Mouse (Mus musculus) hindbrain, embryonic 10.5 days (tissue): ENCODE results near the gene Cytl1. TPM values are rescaled to one million over a fixed set of nuclear protein-coding genes. Genes with fewer than 3 reads are reported as not detected.

ENCODE experiments used
- DNase-seq: peaks from one replicate; pipeline ENCODE4 v3.0.0-alpha.2; 2017; ENCODE audit warnings: low spot score
- H3K27ac ChIP-seq: fragments of 300-500 bp; sonication (generic); 2 replicates; pipeline ENCODE4 v1.5.1; 2016; ENCODE audit warnings: mild to moderate bottlenecking, moderate library complexity
- H3K27me3 ChIP-seq: fragments of 300-500 bp; sonication (generic); 2 replicates; pipeline ENCODE4 v1.6.1; 2016; ENCODE audit warnings: mild to moderate bottlenecking; ENCODE audit not compliant: poor library complexity, insufficient read depth, severe bottlenecking
- H3K36me3 ChIP-seq: fragments of 300-500 bp; sonication (generic); 2 replicates; pipeline ENCODE4 v1.6.1; 2016; ENCODE audit warnings: mild to moderate bottlenecking, moderate library complexity
- H3K4me1 ChIP-seq: fragments of 300-500 bp; sonication (generic); replicated peaks from 2 replicates; pipeline ENCODE4 v1.6.1; 2016; ENCODE audit warnings: mild to moderate bottlenecking
- H3K4me3 ChIP-seq: fragments of 300-500 bp; sonication (generic); 2 replicates; pipeline ENCODE4 v1.5.1; 2016; ENCODE audit warnings: mild to moderate bottlenecking, moderate library complexity
- H3K9me3 ChIP-seq: fragments of 300-500 bp; sonication (generic); 2 replicates; pipeline ENCODE4 v1.6.1; 2016; ENCODE audit warnings: mild to moderate bottlenecking, moderate library complexity
- WGBS: fragments of 180-500 bp; shearing (Covaris S2); methylation state at CpG from one replicate; pipeline ENCODE4 v1.1.7; 2016; 5-methylcytosine and 5-hydroxymethylcytosine counted together
- polyA plus RNA-seq: library from polyadenylated mRNA; unstranded; fragments of >200 nt; fragmentation: Nextera tagmentation; extraction: Ambion mirVana; gene quantifications from 2 replicates; pipeline ENCODE4 v1.2.1, GENCODE M21; 2016

The Cytl1 gene
- polyA plus RNA-seq, result 0.16 and 0.48 TPM in 2 replicates

DNA sequence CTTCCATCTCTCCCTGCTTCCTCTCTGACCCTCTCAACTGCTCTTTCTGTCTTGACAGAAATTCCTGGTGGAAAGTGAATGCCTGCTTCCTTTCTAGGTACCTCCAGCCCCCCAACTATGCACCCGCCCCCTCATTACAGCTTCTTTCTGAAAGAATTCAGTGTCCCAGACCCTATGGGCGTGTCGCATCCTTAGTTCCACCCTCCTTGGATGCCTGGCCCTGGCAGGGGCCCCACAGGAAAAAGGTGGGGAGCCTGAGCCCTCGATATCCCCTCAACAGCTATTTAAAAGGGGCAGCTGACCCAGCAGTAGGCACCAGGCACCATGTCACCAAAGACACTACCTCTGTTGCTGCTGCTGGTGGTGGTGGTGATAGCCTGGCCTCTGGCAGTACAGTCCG, at the start of gene Cytl1:
Gene Cytl1, plus strand, starts transcription at position 296 of the 400 bp plus-strand sequence.
- no peak for DNase-seq
- no peaks in the 10 kb centered on the region for H3K27me3 ChIP-seq
- no peak within 1 kb of the TSS for H3K4me3 ChIP-seq
- peaks cover 5% of the 10 kb centered on the region; the same call in 1 of the 2 replicates for H3K4me1 ChIP-seq
- 0 out of 2 replicates have a peak, but pooled peaks cover 8% of the 10 kb centered on the region for H3K9me3 ChIP-seq
- WGBS, result 45% methylated on average over 5 of the region's 5 CpGs
- H3K27ac ChIP-seq, result 0 out of 2 replicates have a peak within 1 kb of the TSS, but pooled peaks have one; percentile 9
- H3K36me3 ChIP-seq, result no peaks in the 10 kb centered on the region

DNA sequence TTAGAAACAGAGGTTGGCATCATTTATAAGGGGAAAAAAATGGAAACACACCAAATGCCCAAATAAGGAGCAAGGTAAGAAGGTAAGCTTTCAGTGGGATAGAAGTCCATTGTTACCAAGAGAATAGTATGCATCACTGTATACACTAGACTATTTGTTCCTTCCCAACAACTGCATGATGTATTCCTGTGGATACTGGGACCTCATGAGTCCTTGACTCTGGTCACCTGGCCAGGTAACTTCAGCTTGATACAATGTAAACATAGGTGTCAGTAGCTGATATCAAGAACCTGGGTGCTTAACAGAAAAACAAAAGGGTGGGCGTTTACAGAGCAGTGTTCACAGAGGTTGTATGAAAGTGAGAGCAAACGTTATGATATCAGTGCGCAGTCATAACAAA, 42.6 kb upstream of the Cytl1 start:
- no peak for DNase-seq
- Histone ChIP-seq H3K9me3 (no peaks in the 10 kb centered on the region), H3K4me3 (no peak overlapping the region), H3K27me3 (no peaks in the 10 kb centered on the region), H3K36me3 (no peaks in the 10 kb centered on the region), H3K4me1 (peaks cover 21% of the 10 kb centered on the region), H3K27ac (no peak overlapping the region)
- 83% methylated on average over 3 of the region's 3 CpGs for WGBS

- Histone ChIP-seq H3K27ac (peak overlapping the region; percentile 35; the same call in 1 of the 2 replicates), H3K4me3 (no peak overlapping the region), H3K9me3 (no peaks in the 10 kb centered on the region), H3K4me1 (peaks cover 21% of the 10 kb centered on the region), H3K27me3 (no peaks in the 10 kb centered on the region), H3K36me3 (no peaks in the 10 kb centered on the region)
- WGBS, result 27% methylated on average over 4 of the region's 4 CpGs
- peak; percentile 24 for DNase-seq
These were observed 39.5 kb upstream of the Cytl1 start for GRCm38 (mm10) chr5:37695773-37696172.

DNA sequence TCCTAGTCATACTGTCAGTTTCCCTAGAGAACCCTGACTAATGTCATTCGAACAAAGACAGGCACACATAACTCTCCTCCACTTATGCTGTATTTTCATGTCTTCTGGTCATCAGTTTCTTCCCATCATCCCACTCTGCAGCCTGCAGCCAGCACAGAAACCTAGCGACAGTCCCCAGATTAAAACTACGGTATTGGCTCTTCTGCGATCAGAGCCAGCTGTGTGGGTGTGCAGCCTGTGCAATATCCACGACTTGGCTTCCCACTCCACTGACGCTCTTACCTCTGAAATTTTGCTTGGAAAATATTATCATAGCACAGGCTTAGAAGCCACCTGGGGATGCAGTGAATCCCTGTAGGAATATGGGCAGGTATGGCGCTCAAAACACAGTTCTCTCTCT, 38.0 kb upstream of the Cytl1 start:
- Histone ChIP-seq H3K27me3 (no peaks in the 10 kb centered on the region), H3K4me3 (no peak overlapping the region), H3K4me1 (peaks cover 21% of the 10 kb centered on the region), H3K27ac (no peak overlapping the region), H3K9me3 (no peaks in the 10 kb centered on the region), H3K36me3 (no peaks in the 10 kb centered on the region)
- 94% methylated on average over 7 of the region's 7 CpGs for WGBS
- no peak for DNase-seq

DNA sequence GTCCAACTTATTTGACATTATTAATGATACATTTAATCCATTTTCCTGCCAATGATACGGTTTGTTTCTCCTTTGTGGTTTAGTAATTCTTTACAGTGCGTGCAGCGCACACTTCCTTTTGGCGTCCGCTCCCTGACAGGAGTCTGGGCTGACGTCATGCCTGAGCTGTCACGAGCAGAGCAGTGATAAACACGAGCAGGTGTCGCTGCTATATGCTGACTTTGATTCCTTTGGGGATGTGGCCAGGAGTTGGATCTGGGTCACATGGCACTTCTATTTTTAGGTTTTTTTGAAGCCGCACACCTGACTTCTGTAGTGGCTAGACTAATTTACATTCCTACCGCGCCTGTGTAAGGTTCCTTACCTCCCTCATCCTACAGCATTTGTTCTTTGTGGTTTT, 35.6 kb upstream of the Cytl1 start:
- 88% methylated on average over 12 of the region's 12 CpGs for WGBS
- H3K27ac ChIP-seq, result no peak overlapping the region
- H3K4me1 ChIP-seq, result peaks cover 16% of the 10 kb centered on the region
- DNase-seq, result no peak
- H3K27me3 ChIP-seq, result no peaks in the 10 kb centered on the region
- no peaks in the 10 kb centered on the region for H3K9me3 ChIP-seq
- no peak overlapping the region for H3K4me3 ChIP-seq
- H3K36me3 ChIP-seq, result no peaks in the 10 kb centered on the region

GRCm38 (mm10) chr5:37704962-37705361, 30.4 kb upstream of the Cytl1 start:
- no peak for DNase-seq
- Histone ChIP-seq H3K36me3 (no peaks in the 10 kb centered on the region), H3K27ac (no peak overlapping the region), H3K4me1 (no peaks in the 10 kb centered on the region), H3K4me3 (no peak overlapping the region), H3K27me3 (no peaks in the 10 kb centered on the region), H3K9me3 (peaks cover 6% of the 10 kb centered on the region; the same call in 1 of the 2 replicates)
- WGBS, result 82% methylated on average over 2 of the region's 2 CpGs

DNA sequence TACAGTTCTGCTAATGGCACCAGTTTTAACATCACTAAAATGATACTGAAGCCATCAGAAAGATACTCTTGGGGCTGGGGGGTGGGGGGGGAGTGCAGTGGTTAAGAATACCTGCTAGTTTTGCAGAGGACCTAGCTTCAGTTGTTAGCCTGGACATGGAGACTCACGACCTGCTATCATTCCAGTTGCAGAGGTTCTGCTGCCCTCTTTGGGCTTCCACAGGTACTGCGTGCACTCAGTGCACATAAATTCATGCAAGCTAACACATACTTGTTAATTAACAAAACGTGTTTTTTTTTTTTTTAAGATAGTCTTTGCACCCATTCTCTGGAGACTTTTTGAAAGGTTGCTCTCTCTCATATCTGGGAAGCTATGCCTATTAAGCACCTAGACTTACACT, 27.2 kb upstream of the Cytl1 start:
- 59% methylated on average over 3 of the region's 3 CpGs for whole genome bisulfite sequencing
- Histone ChIP-seq H3K27me3 (no peaks in the 10 kb centered on the region), H3K9me3 (peaks cover 6% of the 10 kb centered on the region; the same call in 1 of the 2 replicates)

GRCm38 (mm10) chr5:37709257-37709904, 25.9 kb upstream of the Cytl1 start:
- H3K9me3 ChIP-seq, result peaks cover 6% of the 10 kb centered on the region; the same call in 1 of the 2 replicates
- WGBS, result 92% methylated on average over 5 of the region's 5 CpGs
- H3K27me3 ChIP-seq, result no peaks in the 10 kb centered on the region
- H3K4me1 ChIP-seq, result peaks cover 4% of the 10 kb centered on the region; the same call in 1 of the 2 replicates
- no peak overlapping the region for H3K4me3 ChIP-seq
- no peak overlapping the region for H3K27ac ChIP-seq
- DNase-seq, result no peak
- no peaks in the 10 kb centered on the region for H3K36me3 ChIP-seq

More for the DNA sequence above, 27.2 kb upstream of the Cytl1 start:
- H3K36me3 ChIP-seq, result no peaks in the 10 kb centered on the region
- peak; percentile 14 for DNase-seq
- no peaks in the 10 kb centered on the region for H3K4me1 ChIP-seq
- H3K27ac ChIP-seq, result no peak overlapping the region
- no peak overlapping the region for H3K4me3 ChIP-seq

DNA sequence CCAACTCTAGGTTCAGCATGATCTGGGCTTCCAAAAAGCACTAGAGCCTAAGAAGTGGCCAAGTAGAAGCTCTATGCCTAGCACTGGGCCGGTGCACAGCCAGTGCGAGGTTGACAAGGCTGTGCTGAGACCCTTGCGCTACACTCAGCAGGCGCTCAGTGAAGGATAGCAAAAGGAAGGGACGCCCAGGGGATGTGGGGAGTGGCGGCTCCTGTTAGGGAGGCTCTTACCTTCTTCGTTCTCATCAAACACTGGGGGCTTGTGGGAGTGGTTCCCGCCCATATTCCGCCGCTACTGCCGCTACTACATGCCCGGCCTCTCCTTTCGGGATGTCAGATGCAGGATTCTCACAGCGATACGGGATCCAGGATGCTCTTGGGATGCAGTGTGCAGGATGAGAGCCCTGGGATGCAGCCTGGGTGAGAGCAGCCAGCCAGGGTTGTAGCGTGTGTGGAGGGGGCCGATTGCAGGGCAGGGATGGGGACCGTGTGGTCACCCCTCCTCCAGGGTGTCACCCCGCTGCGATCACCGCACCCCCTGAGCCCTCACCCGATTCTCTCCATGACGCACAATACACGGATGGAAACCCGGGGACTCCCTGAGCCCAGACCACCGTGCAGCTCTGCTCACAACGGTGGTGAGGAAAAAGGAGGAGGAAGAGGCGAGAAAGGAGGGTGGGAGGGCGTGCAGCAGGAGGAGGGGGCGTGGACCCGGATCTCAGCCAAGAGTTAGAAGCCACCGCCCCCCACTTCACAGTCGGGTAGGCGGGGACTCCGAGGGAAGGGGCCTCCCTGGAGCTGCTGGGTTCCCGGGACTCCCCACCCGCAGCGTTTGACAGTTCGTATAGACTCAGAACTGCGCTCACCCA, 18.6 kb upstream of the Cytl1 start, which contains the start of gene Stk32b:
Gene Stk32b, minus strand, starts transcription at position 667 of the 868 bp plus-strand sequence.
- H3K27ac ChIP-seq, result peak within 1 kb of the TSS; percentile 78
- WGBS, result under 1% methylated on average over 40 of the region's 40 CpGs
- H3K36me3 ChIP-seq, result no peaks in the 10 kb centered on the region

GRCm38 (mm10) chr5:37717384-37717963, 17.8 kb upstream of the Cytl1 start:
- Histone ChIP-seq H3K27me3 (peaks cover 48% of the 10 kb centered on the region), H3K9me3 (no peaks in the 10 kb centered on the region), H3K4me3 (peak overlapping the region; percentile 62), H3K4me1 (peaks cover 23% of the 10 kb centered on the region), H3K27ac (peak overlapping the region; percentile 78), H3K36me3 (no peaks in the 10 kb centered on the region)
- under 1% methylated on average over 14 of the region's 14 CpGs for WGBS
- peak; percentile 74 for DNase-seq

More for the DNA sequence above, 18.6 kb upstream of the Cytl1 start, which contains the start of gene Stk32b:
- H3K4me1 ChIP-seq, result peaks cover 23% of the 10 kb centered on the region
- H3K4me3 ChIP-seq, result peak within 1 kb of the TSS; percentile 62
- DNase-seq, result peak; percentile 66
- H3K9me3 ChIP-seq, result no peaks in the 10 kb centered on the region
- peaks cover 48% of the 10 kb centered on the region for H3K27me3 ChIP-seq

- H3K36me3 ChIP-seq, result no peaks in the 10 kb centered on the region
- peaks cover 24% of the 10 kb centered on the region for H3K4me1 ChIP-seq
- WGBS, result 31% methylated on average over 6 of the region's 6 CpGs
- H3K4me3 ChIP-seq, result no peak overlapping the region
- no peaks in the 10 kb centered on the region for H3K9me3 ChIP-seq
- H3K27me3 ChIP-seq, result peaks cover 41% of the 10 kb centered on the region
- no peak overlapping the region for H3K27ac ChIP-seq
- no peak for DNase-seq
These were observed 14.6 kb upstream of the Cytl1 start for GRCm38 (mm10) chr5:37720670-37721069.

- 77% methylated on average over 4 of the region's 4 CpGs for WGBS
- peaks cover 9% of the 10 kb centered on the region; the same call in 1 of the 2 replicates for H3K4me1 ChIP-seq
These were observed 10.0 kb upstream of the Cytl1 start for GRCm38 (mm10) chr5:37725220-37725886.

More at GRCm38 (mm10) chr5:37725220-37725886, 10.0 kb upstream of the Cytl1 start:
- H3K27ac ChIP-seq, result no peak overlapping the region
- H3K36me3 ChIP-seq, result no peaks in the 10 kb centered on the region
- DNase-seq, result no peak
- H3K9me3 ChIP-seq, result no peaks in the 10 kb centered on the region
- H3K27me3 ChIP-seq, result no peaks in the 10 kb centered on the region; the same call in 1 of the 2 replicates
- no peak overlapping the region for H3K4me3 ChIP-seq
